Mouse (Mus musculus) cerebellum, adult 18-20 months (tissue): Measurements from ENCODE around the gene Spi1.
"Not testable (repeated sequence)": the region's sequence is repeated elsewhere in the genome, so short reads cannot be mapped to it uniquely, and the experiment has no call there.

Source experiments
- DNase-seq, 2 experiments: peaks; one replicate each; pipeline ENCODE4 v3.0.0; 2021

The Spi1 gene

GRCm38 (mm10) chr2:91097015-91097414, 14.8 kb downstream of the Spi1 start:
- no peak for DNase-seq

- DNase-seq = no peak
Observed at GRCm38 (mm10) chr2:91098156-91098555, 16.0 kb downstream of the Spi1 start.

DNA sequence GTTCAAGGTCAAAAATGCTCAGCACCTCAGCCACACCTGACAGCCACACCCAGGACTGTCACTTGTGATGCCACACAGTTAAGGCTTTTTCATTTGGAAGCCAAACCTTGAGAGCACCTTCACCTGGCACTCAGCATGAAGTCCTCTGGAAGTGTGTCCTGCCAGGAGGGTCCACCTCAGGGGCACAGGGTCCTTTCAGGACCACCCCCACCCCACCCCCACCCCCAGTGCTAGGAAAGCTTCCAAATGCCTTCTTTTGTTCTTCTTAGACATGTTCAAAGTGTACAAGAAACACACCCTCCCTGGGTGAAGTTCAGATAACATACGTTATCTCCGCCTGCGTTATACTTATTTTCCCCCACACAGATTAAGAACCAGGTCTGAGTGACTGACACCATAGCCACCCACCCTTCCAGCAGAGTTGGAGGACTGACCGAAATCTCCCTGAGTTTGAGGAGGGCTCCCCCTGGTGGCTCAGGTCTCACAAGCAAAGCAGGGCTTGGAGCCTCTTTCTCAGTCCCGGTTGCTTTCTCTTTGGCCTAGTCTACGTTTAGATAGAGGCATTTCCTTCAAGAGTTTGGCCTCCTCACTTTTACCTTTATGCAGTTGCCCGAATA, 19.0 kb downstream of the Spi1 start:
- DNase-seq = peak; percentile 92 to 93

DNA sequence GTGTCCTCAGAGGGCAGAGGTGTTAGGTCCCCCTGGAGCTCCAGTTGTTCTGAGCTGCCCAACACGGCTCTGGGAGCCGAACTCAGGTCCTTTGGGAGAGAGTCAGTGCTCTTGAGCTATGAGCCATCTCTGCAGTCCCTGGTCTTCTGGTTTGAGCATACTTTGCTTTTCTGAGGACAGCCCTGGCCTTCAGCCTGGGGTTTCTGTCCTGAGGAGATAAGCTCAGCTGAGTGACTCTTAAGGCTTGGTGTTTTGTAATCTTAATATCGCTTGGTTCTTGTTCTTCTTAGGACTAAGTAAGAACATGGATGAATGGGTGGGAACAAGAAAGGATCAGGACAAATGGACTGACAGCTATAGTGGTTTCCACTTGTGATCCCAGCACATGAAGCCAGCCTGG, 26.0 kb downstream of the Spi1 start:
- DNase-seq = no peak

DNA sequence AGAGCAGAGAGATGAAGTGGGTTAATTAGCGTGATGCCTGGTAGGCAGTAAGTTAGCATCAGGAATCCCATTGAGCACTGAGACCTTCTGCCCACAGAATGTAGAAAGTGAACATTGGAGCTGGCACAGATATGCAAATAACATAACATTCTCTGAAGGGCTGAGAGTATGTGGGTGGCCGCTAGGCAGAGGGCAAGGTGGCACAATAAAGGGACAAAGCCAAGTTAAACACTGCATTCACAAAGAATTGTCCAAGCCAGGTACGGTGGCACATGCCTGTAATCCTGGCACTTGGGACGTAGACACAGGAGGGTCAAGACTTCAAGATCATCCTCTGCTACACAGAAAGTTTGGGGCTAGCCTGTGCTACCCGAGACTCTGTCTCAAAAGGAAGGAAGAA, 27.1 kb downstream of the Spi1 start:
- DNase-seq = no peak

GRCm38 (mm10) chr2:91109807-91110385, 27.7 kb downstream of the Spi1 start:
- no peak for DNase-seq

DNA sequence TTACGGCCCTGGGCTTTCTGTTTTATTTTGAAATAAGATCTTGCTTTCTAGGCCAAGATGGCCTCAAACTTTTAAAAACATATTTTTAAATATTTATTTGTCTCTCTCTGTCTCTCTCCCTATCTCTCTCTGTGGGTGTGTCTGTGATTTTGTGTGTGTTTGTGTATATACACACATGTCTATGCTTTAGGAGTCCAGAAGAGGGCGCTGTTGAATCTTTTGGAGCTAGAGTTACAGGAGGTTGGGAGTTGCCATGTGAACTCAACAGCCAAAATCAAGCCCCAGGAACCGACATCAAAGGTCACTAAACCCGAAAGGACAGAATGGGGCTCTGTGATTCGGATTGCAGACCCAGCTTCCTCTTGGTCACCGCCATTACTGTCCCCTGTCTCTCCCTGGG, 28.2 kb downstream of the Spi1 start:
- no peak for DNase-seq

DNA sequence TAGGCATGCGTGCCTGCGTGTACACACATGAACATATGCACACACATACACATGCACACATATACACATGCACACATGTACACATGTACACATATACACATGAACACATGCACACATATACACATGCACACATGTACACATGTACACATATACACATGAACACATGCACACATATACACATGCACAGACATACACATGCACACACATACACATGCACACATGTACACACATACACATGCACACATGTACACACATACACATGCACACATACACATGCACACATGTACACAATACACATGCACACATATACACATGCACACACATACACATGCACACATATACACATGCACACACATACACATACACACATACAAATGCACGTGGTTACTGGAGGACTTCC, 29.6 kb downstream of the Spi1 start:
- not testable (repeated sequence) for DNase-seq

DNA sequence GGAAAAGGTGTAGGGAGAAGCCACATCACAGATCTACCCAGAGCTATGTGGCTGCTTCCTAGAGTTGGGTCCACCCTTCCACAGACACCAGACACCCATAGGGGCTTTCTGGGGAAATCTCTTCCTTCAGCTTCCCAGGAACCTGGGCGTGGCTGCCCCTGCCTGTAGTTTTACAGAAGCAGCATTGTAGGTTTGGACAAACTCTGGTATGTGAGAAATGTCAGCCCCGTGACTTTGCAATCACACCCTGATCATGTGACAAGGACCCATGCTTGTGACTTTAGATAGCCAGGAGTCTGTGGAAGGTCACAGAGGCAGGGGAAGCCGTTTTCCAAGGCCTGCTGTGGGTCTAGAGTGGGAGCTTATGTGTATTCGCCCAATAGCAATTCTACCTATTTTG, 30.3 kb downstream of the Spi1 start:
- no peak for DNase-seq

DNA sequence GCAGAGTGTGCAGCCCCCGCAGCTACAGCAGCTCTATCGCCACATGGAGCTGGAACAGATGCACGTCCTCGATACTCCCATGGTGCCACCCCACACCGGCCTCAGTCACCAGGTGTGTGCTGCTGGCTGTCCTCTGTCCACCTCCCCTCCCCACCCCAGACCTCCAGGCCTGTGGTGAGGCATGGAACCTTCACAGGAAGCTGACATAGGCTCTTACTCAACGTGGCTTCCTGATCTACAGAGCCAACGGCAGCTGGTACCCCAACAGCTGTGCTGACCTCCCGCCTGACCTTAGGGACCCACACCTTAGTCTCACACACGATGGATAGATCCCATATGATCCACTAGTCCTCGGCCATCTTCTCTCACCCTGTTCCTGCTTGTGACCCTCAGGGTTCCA, 31.1 kb downstream of the Spi1 start:
- no peak for DNase-seq

DNA sequence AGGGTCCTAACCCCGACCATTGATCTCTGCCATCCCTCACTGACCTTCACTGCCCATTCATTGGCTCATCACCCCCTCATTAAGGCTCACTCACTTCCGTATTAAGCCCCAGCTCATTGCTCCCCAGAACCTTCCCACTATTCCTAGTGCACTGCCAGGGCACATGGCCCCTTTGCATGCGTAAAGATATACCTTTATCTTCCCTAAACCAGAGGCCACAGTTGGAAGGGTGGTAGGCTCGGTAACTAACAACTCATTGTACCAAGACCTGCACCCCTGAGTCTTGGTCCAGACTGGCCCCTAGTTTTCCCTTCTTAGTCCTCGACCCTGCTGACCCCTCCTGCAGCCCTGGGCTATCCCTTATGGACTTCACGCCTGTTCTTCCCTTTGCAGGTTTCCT, 31.7 kb downstream of the Spi1 start:
- DNase-seq = no peak

DNA sequence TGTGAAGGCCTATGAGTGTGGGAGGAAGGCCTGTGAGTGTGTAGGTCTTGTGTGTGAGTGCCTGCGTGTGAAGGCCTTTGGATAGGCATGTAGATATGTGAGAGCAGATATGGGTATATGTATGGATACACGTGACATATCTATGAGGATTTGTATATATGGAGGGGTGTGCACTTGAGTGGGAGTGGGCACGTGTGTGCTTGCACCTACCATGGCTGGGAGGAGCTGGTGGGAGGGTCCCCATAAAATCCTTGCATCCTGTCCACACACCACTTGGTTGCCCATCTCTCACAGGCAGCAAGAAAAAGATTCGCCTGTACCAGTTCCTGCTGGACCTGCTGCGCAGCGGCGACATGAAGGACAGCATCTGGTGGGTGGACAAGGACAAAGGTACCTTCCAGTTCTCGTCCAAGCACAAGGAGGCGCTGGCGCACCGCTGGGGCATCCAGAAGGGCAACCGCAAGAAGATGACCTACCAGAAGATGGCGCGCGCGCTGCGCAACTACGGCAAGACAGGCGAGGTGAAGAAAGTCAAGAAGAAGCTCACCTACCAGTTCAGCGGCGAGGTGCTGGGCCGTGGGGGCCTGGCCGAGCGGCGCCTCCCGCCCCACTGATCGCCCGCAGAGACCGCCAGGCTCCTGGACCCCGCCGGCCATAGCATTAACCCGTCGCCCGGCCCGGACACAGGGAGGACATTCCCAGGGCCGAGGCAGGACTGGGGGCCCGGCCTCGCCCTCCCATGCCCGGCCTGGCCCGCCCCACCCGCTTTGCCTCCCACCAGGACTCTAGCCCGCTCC, 32.8 kb downstream of the Spi1 start:
- peak; percentile 97 to 100 for DNase-seq

DNA sequence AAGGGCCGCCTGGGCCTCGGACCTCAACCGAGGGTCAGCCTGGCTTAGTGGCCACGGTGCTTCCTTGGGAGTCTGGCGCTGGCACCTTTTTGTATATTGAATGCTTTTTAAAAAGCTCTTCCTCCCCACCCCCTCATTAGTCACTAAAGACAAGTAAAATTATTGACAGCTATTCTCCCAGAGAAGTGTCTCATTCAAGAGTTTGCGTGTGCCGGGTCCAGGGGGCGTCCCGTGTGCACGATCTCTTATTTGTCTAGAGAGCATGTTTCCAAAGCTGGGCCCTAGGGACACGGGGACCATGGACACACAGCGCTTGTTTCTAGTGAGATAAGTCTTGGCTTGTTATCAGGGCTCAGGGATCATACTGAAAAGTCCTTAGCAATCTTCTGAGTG, 33.4 kb downstream of the Spi1 start:
- no peak for DNase-seq

DNA sequence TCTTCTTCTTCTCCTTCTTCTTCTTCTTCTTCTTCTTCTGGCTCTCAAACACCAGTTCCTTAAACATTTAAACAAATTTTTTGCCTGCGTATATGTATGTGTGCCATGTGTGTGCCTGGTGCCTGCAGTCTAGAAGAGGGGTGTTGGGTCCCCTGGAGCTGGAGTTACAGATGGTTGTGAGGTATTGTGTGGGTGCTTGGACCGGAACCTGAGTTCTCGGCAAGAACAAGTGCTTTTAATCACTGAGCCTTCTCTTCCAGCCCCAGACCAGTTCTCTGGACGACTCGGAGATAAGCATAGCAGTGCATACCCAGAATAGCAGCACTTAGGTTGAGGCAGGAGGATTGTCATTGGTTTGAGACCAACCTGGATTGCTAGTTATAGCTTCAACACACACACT, 34.7 kb downstream of the Spi1 start:
- DNase-seq = no peak

- no peak for DNase-seq
Observed at GRCm38 (mm10) chr2:91117585-91118275, 35.5 kb downstream of the Spi1 start, which contains the start of gene Mybpc3. TSS of gene Mybpc3 (plus strand) at chr2:91118144.

GRCm38 (mm10) chr2:91118647-91119046, 36.5 kb downstream of the Spi1 start:
- DNase-seq = peak; percentile 42 to 60

GRCm38 (mm10) chr2:91119061-91119460, 36.9 kb downstream of the Spi1 start:
- DNase-seq = peak; percentile 82 to 84

DNA sequence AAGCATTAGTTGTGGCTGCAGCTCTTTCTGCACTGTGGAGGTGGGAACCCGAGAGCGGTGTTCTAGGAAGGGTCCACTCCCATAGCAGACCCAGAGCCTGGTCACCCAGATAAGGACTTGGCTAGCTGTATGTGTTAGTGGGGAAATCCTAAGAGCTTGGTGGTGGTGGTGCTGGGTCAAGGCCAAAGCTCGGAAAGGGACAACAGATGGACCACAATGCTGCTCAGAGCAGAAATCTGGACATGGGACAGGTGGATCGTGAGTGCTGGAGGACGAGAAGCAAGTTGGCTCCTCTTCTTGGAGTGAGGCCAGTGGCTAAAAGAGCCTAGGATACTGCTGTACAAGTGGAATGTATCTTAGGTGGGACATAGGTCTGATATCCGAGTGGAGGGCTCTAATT, 37.4 kb downstream of the Spi1 start:
- peak; percentile 94 to 95 for DNase-seq

- DNase-seq = peak; percentile 41 to 64
Observed at GRCm38 (mm10) chr2:91120261-91120671, 38.1 kb downstream of the Spi1 start.

- no peak for DNase-seq
Observed at GRCm38 (mm10) chr2:91121011-91121410, 38.8 kb downstream of the Spi1 start.

DNA sequence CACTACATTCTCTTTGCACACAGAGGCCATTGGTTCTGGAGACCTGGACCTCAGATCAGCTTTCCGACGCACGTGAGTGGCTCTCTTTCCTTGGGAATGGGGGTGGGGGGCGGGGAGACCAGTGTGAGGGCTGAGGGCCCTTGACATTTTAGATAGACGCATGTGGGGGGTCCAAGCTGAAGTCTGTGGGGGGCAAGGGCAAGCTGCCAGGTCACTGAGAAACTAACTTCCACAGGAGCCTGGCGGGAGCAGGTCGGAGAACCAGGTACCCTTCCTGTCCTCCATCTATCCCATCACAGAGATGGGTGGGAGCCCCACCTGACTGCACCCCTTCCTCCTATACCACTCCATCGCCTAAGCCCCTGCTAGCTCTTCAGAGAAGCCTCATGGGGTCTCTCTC, 39.3 kb downstream of the Spi1 start:
- no peak for DNase-seq

DNA sequence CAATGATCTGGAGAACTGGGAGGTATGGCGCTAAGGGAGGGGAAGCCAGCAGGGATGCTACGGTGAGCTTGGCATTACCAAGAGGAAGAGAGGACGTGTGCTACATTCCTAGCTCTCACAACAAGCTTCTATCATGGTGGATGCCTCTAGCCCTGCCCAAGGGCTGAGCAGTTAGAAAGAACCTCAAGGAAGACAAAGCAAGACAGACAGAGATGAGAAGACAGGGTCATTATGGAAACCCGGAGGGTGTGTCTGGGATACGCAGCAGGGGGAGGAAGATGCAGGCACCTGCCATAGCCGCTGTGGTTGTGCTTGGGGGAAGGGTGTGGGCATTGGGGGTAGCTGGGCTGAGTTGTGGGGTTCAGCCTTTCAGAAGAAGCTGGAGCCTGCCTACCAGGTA, 41.3 kb downstream of the Spi1 start:
- no peak for DNase-seq

DNA sequence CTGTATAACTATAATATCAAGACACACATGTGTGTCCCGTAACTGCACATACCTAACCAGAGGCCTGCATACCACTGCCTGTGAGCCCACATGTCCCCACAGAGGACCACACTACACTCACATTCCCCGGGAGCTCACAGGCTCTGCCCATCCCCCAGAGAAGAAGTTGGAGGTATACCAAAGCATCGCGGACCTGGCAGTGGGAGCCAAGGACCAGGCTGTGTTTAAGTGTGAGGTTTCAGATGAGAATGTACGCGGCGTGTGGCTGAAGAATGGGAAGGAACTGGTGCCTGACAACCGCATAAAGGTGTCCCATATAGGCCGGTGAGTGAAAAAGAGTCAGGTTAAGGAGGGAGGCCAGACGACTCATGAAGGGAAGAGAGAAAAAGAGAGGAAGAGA, 42.9 kb downstream of the Spi1 start:
- no peak for DNase-seq

- no peak for DNase-seq
Observed at GRCm38 (mm10) chr2:91128761-91129160, 46.6 kb downstream of the Spi1 start.
